Mouse (Mus musculus): Measurements from ENCODE around the gene Atp1a1. TPM values are rescaled to one million over a fixed set of nuclear protein-coding genes. Genes with fewer than 3 reads are reported as not detected.

The Atp1a1 gene
- polyA plus RNA-seq, 2 experiments from 2014 or later: 8.7 to 9.2 TPM

DNA sequence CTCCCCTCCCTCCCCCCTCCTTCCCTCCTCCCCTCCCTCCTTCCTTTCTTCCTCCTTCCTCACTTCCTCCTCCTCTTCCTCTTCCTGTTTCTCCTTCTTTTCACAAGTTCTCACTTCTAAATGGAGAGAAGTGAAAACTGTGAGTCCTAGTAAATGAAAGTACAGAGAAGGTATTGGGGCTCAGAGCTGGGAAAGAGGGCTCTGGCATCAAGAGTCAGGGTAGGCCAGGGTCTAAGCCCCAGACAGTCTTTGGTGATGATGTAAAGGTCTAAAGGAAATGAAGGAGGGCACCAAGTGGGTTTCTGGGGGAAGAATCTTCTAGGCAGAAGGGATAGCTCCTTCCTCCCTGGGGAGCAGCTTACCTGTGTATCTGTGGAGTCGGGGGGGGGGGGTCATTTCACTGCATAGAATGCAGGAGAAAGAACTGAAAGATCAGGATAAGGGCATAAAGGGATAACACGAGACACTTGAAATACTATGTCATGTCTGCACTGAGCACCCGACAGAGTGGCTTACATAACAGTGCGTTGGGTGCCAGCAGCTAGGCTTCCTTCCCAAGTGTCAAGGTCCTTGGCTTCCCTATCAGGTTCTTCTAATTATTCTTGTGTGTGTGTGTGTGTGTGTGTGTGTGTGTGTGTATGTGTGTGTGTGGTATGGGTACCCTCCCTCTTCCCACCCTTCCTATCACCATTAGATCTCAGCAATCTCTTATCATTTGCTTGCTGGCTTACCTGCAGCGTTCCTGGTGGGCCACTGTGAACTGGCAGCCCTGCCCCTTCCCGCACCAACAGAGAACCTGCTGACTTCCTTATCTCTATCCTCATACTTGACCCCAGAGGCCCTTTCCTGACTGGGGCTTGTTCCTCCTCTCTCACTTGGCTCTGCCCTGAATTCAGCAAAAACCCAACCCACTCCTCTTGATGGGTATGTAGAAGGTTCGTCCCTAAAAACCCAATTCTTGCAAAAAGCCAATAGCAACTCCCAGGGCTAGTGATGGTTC lies 51.6 kb downstream of the Atp1a1 start:
- no peak for ATAC-seq

DNA sequence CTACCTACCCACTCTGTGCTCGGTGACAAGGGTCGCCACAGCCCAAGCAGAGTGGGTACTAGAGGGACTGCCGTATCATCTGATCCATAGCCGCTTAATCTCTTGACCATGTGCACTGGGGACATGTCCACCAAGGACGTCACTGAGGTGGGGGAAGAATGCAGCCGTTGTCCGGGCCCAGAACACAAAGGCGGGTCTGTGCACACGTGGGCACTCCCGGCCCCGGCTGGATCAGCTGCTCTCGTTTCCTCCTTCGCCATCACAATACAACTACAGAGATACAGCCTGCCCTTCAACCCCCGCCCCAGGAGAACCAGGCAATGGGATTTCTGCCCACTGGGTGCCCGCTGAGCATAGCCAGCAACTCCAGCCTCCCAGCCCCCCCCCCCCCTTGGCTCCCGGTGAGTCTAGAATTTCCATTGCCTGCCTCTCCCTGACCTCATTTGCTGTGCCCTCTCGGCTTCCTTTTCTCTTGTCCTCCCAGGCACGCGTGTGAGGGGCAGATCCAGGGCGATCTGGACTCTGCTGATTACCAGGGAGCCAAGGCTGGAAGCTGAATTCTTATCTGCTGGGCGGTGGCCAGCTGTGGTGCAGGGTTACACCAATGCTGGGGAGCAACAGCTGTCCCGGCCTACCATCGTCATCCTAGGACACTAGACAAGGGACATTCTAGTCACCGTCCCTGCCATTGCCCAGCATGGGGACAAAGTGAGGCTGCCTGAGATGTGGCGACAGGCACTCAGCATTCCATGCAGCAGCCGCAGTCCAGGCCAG lies 52.8 kb downstream of the Atp1a1 start:
- no peak for ATAC-seq

DNA sequence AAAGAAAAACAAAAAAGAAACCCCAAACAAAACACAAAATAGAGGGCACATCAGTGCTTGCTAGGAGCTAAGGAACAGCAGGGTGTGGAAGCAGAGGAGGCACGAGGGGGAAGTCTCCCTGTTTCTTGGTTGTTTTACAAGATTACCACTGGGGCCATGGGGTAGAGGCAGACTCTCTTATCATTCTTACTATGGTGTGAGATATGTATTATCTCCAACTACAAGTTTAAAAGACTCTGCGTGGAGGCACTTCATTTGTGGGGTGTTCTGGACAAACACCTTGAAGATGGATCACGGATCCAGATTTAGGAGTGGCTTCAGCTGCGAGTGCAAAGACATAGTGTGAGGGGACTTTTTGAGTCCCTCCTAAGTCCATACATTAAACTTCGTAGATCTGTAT lies 54.7 kb downstream of the Atp1a1 start:
- ATAC-seq: no peak

DNA sequence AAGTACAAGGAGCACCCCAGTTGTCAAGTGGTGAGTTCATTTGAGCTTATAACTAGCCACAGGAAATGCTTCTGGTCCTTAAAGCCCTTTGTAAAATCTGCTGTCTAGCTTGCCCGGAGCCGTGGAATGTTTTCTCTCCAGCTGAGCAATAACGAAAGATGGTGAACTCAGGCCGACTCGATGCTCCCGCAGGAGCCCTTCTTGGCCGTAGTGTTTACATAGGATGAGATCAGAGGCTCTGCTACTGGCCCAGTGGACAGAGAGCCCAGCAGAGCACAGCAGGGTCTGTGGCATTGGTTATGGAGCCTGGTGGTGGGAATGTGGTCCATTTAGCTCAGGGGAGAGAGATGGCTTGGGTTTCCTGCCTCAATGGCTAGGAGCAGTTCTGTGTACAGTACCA lies 60.4 kb downstream of the Atp1a1 start:
- ATAC-seq: no peak

DNA sequence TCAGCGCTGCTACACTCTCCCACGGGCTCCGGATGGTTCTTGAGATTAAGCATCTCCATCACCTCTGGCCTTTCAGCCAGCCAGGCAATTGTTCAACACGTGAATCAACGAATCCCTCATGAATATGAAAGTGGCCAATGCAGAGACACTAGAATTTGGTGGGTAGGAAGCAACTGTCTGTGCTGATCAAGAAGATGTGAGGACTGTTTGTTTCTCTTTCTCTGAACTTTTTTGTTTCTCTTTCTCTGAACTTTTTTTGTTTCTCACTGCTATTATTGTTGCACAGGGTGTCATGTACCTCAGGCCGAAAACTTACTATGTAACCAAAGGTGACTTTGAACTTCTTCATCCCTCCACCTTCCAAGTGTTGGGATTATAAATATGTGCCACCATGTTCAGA lies 62.9 kb downstream of the Atp1a1 start:
- ATAC-seq: peak; percentile 76

DNA sequence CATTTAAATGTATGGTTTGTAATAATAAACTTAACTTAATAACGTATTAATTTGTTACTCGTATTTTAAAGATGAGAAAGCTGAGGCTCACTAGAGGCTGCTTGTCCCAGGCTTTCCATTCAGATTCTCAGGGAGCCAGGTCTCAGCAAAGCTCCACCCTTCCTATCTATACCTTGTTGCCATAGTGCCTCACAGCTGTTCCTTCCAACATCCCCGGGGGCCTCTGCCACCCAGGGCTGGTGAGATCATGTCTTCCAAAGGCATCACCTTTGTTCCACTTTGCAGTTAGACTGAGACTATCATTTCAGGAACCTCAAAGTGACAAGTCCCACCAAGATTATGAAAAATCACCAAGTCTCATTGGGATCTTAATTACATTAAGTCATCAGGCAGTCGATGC lies 63.9 kb downstream of the Atp1a1 start:
- ATAC-seq: no peak

DNA sequence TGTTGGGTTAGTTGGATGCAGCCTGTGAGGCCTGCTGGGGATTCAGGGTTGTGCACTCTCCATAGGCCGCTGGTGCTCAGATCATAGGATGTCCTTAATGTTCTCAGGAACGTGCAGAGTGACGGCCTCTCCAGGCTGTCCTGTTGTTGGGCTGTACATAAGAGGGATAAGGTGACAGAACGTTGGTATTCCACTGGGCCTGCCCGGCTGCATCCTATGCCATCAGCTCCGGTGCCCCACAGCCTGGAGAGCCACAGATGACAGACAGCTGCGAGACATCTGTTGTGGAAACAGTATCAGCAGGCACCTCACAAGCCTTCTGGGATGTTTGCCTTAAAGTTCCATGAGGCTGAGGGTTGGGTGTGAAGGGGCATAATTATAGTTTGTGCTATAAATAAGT lies 68.2 kb downstream of the Atp1a1 start:
- no peak for ATAC-seq

DNA sequence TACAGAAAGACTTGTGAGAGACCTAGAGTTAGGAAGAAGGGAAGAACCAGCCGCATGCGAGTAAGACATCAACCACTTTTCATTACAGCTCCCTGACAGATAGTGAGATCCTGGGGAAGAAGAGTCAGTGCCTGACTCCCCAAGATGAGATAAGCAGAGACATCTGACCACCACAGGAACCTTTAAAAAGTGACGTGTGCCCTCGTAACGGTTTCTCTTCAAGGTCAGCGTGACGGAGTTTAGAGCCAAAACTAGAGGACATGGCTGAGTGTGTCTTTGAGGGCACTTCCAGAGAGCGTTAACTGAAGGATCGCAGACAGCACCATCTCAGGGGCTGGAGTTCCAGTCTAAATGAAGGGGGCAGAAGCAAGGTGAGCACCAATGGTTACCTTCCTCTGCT lies 70.2 kb downstream of the Atp1a1 start:
- no peak for ATAC-seq

DNA sequence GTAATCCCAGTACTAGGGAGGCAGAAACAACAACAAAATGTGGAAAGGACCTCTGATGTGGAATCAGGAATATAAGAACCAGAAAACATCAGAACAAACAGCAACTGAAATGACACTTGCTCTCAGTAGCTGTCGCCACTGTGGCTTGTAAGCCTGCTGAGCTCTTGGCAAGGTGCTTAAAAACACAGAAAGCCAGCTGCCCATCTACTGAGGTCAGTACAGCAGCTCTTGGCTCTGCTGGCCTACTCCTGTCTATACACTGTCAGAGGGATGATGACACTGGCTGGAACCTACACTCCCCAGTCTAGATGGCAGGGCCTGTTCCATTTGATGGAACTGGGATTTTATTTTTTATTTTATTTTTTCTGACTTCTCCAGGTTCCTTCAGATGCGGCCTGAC lies 71.1 kb downstream of the Atp1a1 start:
- ATAC-seq: no peak

DNA sequence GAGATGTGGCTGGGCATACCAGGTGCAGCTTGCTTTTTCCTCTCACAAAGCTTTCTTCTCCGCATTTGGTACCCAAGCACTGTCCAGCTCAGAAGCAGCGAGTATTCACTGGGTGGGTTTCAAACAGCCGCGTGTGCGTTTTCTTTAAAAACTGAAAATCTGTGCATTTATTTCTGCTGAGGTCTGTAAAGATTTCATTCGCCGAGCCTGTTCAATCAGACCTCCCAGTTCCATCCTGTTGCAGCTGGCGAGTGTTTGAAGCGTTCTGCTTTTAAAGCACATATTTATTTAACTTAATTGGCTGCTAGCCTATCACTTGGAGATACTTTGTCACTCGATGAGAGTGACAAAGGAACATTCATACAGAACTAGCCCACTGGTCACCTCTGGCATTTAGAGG lies 73.6 kb downstream of the Atp1a1 start:
- ATAC-seq: no peak

DNA sequence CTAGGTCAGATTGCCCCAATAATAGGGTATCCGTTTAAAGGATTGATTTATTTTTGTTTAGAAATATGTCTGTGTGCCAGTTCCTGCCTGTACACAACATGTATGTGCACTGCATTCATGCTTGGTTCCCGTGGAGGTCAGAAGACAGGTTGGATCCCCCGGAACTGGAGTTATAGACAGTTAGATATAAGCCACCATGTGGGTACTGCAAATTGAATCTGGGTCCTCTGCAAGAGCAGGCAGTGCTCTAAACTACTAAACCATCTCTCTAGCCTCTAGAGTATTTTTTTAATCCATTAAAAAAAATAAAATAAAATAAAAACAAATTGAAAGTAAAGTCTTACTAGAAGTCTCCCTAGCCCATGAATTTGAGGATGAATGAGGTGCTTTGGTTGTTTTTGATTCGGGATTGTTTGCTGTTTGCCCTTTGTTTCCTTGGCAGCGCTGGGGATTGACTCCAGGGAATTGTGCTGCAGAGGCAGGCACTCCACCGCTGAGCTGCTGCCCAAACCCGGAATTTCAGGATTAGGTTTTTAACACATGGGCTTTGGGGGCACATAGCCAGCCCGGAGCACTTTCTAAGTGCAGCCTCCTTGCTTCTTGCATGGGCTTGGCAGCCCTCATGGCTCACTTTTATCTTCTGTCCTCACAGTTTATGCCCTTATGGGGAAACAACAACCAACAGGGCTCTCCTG lies 75.4 kb downstream of the Atp1a1 start:
- ATAC-seq: no peak

DNA sequence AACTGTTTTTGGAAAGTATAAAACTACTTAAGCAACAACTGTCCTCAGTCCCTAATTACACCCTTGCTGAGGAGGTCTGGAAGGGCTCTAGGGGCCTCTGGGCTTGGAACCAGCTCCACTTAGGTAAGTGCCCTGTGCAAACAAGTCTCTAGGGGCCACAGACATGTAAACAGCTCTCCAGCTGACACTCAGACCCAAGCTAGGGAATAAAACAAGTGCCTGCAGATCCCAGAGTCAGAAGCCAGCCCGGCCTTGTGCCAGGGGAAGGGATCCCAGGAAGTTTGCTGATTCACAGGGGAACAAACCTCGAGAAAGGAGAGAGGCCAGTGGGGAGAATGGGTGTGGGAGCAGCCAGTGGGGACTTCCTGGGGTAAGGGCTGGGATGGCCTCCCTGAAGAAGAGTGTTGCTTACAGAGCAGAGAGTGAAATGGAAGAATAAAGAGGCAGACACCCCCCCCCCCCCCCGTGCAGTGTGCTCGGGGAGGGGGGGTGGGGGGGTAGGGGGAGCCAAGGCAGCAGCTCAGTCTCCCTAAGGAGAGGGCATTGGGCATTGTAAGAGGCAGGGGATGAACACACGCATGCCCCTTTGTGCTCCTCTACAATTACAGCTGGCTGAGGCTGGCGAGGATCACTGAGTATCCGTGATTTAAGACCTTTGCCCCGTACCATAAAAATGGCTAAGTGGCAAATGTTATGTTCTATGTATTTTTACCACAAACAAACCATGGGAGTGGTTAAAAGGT lies 76.2 kb downstream of the Atp1a1 start:
- no peak for ATAC-seq

DNA sequence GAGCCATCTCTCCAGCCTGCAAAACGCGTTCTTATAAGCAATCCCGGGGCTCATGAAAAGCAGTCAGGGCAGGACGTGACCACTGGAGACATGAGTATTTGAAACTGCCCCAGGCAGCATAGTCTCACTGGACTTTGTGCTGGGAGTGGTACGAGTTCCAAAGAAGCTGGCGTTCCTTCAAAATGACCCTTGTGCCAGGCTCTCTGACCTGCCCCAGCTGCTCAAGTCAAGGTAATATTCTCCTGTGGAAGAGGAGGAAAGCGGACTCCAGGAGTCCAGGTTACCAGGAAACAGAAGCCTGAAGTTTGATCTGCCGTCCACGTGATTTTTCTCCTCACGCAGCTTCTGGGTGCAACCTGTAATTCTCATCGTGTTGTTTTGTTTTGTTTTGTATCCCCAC lies 77.9 kb downstream of the Atp1a1 start:
- no peak for ATAC-seq

Other genes starting within 250 kb of the Atp1a1 start
- 1 to 10 TPM; 3.7 to 4.4 TPM for gene Igsf3, start 227.6 kb downstream of the Atp1a1 start, polyA plus RNA-seq (2017; shearing (Covaris generic))
- not detected for gene Mab21l3, start 244.3 kb upstream of the Atp1a1 start, polyA plus RNA-seq (2017; shearing (Covaris generic))